Mouse (Mus musculus) thymus, adult 2 months (tissue): ENCODE measurements around the gene Tas1r2.

ENCODE experiments used
- CTCF ChIP-seq: fragments of 200-500 bp; IDR thresholded peaks from 2 replicates; pipeline ENCODE4 v1.5.1; 2012; ENCODE audit warnings: mild to moderate bottlenecking, control low read depth, low read length, moderate library complexity, borderline replicate concordance; ENCODE audit not compliant: control insufficient read depth, poor library complexity, insufficient read depth; ENCODE audit errors: extremely low read depth
- POLR2A ChIP-seq: fragments of 200-500 bp; IDR thresholded peaks from 2 replicates; pipeline ENCODE4 v1.6.1; 2012; ENCODE audit warnings: mild to moderate bottlenecking, low read length, control low read depth, moderate library complexity; ENCODE audit not compliant: control insufficient read depth, poor library complexity, insufficient read depth; ENCODE audit errors: extremely low read depth

- no peak for TF ChIP-seq CTCF
- TF ChIP-seq POLR2A = no peak
These were observed 62.0 kb downstream of the Tas1r2 start for GRCm38 (mm10) chr4:139715241-139715932.
